Mouse (Mus musculus): ENCODE measurements at regions not wholly inside any gene's neighbourhood (a gene's known extent, or its start where the extent isn't known, plus 50 kb on each side); places are given as distances from the start of the nearest gene placed in this dataset.

GRCm38 (mm10) chr4:148734061-148734460 is 70.2 kb upstream of the Casz1 start:
- TF ChIP-seq MYOG (IDR thresholded peaks at IDR 0.05; ENCODE audit: control insufficient read depth, extremely low read depth, insufficient read length) (no peak), USF1 (IDR thresholded peaks at IDR 0.05; ENCODE audit: low read depth) (no peak), CTCF (IDR thresholded peaks at IDR 0.05; ENCODE audit: control insufficient read depth, insufficient read depth, insufficient read length) (no peak), CEBPB (IDR thresholded peaks at IDR 0.05; ENCODE audit: low read depth) (no peak), MYOD1 (IDR thresholded peaks at IDR 0.05; ENCODE audit: control insufficient read depth, insufficient read length, low read depth) (no peak), MAX (IDR thresholded peaks at IDR 0.05) (no peak), FOSL1 (IDR thresholded peaks at IDR 0.05; ENCODE audit: insufficient read depth, low read length, poor library complexity, severe bottlenecking) (no peak)
